Mouse (Mus musculus) liver, embryonic 14.5 days (tissue): ENCODE data around the gene Fbxo17.

ENCODE experiments used
- CTCF ChIP-seq: IDR thresholded peaks from 2 replicates; pipeline ENCODE4 v1.5.1; 2016; ENCODE audit warnings: antibody characterized with exemption, low read depth, control low read depth
- EP300 ChIP-seq: IDR thresholded peaks from 2 replicates; pipeline ENCODE4 v1.6.1; 2016; ENCODE audit warnings: antibody characterized with exemption, low read depth

- TF ChIP-seq CTCF = peak; percentile 57
- TF ChIP-seq EP300 = no peak
Observed at GRCm38 (mm10) chr7:28710962-28711361, 5.6 kb upstream of the Fbxo17 start.
